Mouse (Mus musculus) CD4-positive naive resting alpha-beta T cell, adult 76 days (primary cell): ENCODE results near the gene Fbxo27. TPM values are rescaled to one million over a fixed set of nuclear protein-coding genes. Genes with fewer than 3 reads are reported as not detected.

ENCODE experiments used
- total RNA-seq: library from RNA; stranded (reverse); gene quantifications from one replicate; pipeline ENCODE4 v1.2.4, GENCODE M21; 2023

Gene Fbxo27
- 2.4 TPM for total RNA-seq

GRCm38 (mm10) chr7:28692545-28693320 is at the start of gene Fbxo27:
Gene Fbxo27 (plus strand): TSS chr7:28692849.

GRCm38 (mm10) chr7:28716590-28717281 is 24.1 kb downstream of the Fbxo27 start, which contains the start of gene Fbxo17:
Gene Fbxo17 (plus strand): TSS chr7:28716804.

GRCm38 (mm10) chr7:28741709-28742438 is 49.2 kb downstream of the Fbxo27 start, which contains the start of the genes Mrps12 and Sars2:
Gene Mrps12 (minus strand): TSS chr7:28741820.
Gene Sars2 (plus strand): TSS chr7:28741992.

Other genes with a start within 250 kb of the Fbxo27 start
- gene Lrfn1, start 240.9 kb upstream of the Fbxo27 start, total RNA-seq: 1.8 TPM
- not detected for gene Ifnl2, start 182.4 kb upstream of the Fbxo27 start, total RNA-seq
- gene Ifnl3, start 170.0 kb upstream of the Fbxo27 start, total RNA-seq: not detected
- not detected for gene Sycn, start 152.0 kb upstream of the Fbxo27 start, total RNA-seq
- gene Nccrp1, start 145.6 kb upstream of the Fbxo27 start, total RNA-seq: 0.50 TPM
- 57.6 TPM for gene Samd4b, start 94.7 kb upstream of the Fbxo27 start, total RNA-seq
- gene Pak4, start 94.7 kb upstream of the Fbxo27 start, total RNA-seq: 8.9 TPM
- not detected for gene Acp7, start 61.5 kb upstream of the Fbxo27 start, total RNA-seq
- gene Fbxo17, start 24.0 kb downstream of the Fbxo27 start, total RNA-seq: 16.8 TPM
- gene Mrps12, start 49.0 kb downstream of the Fbxo27 start, total RNA-seq: 26.1 TPM
- gene Sars2, start 49.1 kb downstream of the Fbxo27 start, total RNA-seq: 18.8 TPM
- not detected for gene Ccer2, start 63.3 kb downstream of the Fbxo27 start, total RNA-seq
- 66.8 TPM for gene Sirt2, start 73.9 kb downstream of the Fbxo27 start, total RNA-seq
- 65.7 TPM for gene Nfkbib, start 74.7 kb downstream of the Fbxo27 start, total RNA-seq
- 108 TPM for gene Rinl, start 96.1 kb downstream of the Fbxo27 start, total RNA-seq
- gene Hnrnpl, start 115.7 kb downstream of the Fbxo27 start, total RNA-seq: 728 TPM
- 50.3 TPM for gene Ech1, start 132.4 kb downstream of the Fbxo27 start, total RNA-seq
- gene Lgals4, start 141.0 kb downstream of the Fbxo27 start, total RNA-seq: 14.5 TPM
- not detected for gene Lgals7, start 171.0 kb downstream of the Fbxo27 start, total RNA-seq
- not detected for gene Capn12, start 188.6 kb downstream of the Fbxo27 start, total RNA-seq